Mouse (Mus musculus) kidney, embryonic 14.5 days (tissue): ENCODE results near the gene Gabrb3. TPM values are rescaled to one million over a fixed set of nuclear protein-coding genes. Genes with fewer than 3 reads are reported as not detected.

ENCODE experiments used
- ATAC-seq: fragments of 200-750 bp; cut with Nextera tagmentation; 2 replicates; pipeline ENCODE4 v1.8.0; 2017; ENCODE audit warnings: moderate number of reproducible peaks, mild to moderate bottlenecking, moderate TSS enrichment, moderate library complexity; ENCODE audit not compliant: low FRiP score, low TSS enrichment
- H3K27ac ChIP-seq: fragments of 300-500 bp; sonication (generic); 2 replicates; pipeline ENCODE4 v1.5.1; 2014; ENCODE audit warnings: low read depth, mild to moderate bottlenecking, low read length, moderate library complexity, mixed read lengths
- H3K27me3 ChIP-seq: fragments of 300-500 bp; sonication (generic); 2 replicates; pipeline ENCODE4 v1.6.1; 2014; ENCODE audit warnings: mild to moderate bottlenecking, low read length; ENCODE audit not compliant: control insufficient read depth, insufficient read depth
- H3K36me3 ChIP-seq: fragments of 300-500 bp; sonication (generic); 2 replicates; pipeline ENCODE4 v1.6.1; 2014; ENCODE audit warnings: low read length, mixed read lengths; ENCODE audit not compliant: control insufficient read depth, insufficient read depth
- H3K4me1 ChIP-seq: fragments of 300-500 bp; sonication (generic); 2 replicates; pipeline ENCODE4 v1.6.1; 2014; ENCODE audit warnings: low read length, mixed read lengths; ENCODE audit not compliant: control insufficient read depth, insufficient read depth
- H3K4me2 ChIP-seq: fragments of 300-500 bp; sonication (generic); replicated peaks from 2 replicates; pipeline ENCODE4 v1.6.1; 2014; ENCODE audit warnings: low read depth, mild to moderate bottlenecking, low read length
- H3K4me3 ChIP-seq: fragments of 300-500 bp; sonication (generic); 2 replicates; pipeline ENCODE4 v1.5.1; 2014; ENCODE audit warnings: mild to moderate bottlenecking, low read length
- H3K9ac ChIP-seq: fragments of 300-500 bp; sonication (generic); 2 replicates; pipeline ENCODE4 v1.6.1; 2014; ENCODE audit warnings: low read depth, mild to moderate bottlenecking, low read length, moderate library complexity
- H3K9me3 ChIP-seq: fragments of 300-500 bp; sonication (generic); 2 replicates; pipeline ENCODE4 v1.6.1; 2016; ENCODE audit warnings: low read length; ENCODE audit not compliant: control insufficient read depth
- WGBS: fragments of 180-500 bp; shearing (Covaris S2); extraction: QIAGEN DNeasy Blood & Tissue Kit; methylation state at CpG from one replicate; pipeline ENCODE4 v1.1.7; 2014; 5-methylcytosine and 5-hydroxymethylcytosine counted together
- polyA plus RNA-seq: library from polyadenylated mRNA; unstranded; fragments of >200 nt; fragmentation: Nextera tagmentation; extraction: Ambion mirVana; gene quantifications from 2 replicates; pipeline ENCODE4 v1.2.1, GENCODE M21; 2014

The Gabrb3 gene
- polyA plus RNA-seq, 1 experiment from 2014 or later, result 1.2 TPM

DNA sequence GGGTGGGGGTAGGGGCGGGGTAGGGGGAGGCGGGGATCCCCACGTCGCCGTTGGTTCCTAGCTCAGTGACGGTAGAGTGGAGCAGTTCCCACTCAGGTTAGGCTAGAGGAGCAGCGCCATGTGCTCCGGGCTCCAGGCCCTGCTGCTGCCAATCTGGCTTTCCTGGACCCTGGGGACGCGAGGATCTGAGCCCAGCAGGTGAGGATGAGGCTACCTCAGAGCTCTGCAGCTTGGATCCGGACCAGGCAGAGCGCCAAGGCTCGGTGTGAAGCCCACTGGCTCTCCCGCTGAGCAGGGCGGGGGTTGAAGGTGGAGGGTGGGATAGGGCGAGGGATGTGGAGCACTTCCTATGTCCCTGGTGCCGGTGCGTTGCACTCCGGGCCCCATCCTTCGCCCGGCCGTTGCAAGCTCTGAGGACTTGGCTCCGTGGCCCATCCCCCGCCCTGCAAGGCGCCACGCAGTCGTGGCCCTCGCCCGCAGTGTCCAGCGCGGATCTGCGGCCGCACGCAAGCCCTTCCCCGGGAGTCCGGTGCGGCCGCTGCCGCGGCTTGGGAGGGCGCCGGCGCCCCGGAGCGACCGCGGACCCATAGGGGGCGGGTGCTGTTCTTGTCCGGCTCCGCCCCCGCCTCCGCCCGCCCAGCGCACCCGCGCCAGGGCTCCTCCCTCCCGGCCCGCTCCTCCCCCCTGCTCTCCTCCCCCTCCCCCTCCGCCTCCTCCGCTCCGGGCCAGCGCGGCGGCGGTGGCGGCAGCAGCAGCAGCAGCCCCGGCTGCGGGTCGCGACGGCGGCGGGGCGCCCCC, 171.2 kb downstream of the Gabrb3 start:
- peak overlapping the region; percentile 96 for H3K4me2 ChIP-seq
- H3K36me3 ChIP-seq, result no peaks in the 10 kb centered on the region
- no peaks in the 10 kb centered on the region for H3K9me3 ChIP-seq
- H3K27me3 ChIP-seq, result peaks cover 28% of the 10 kb centered on the region
- under 1% methylated on average over 58 of the region's 74 CpGs for WGBS
- no peak overlapping the region for H3K27ac ChIP-seq
- H3K4me3 ChIP-seq, result peak overlapping the region; percentile 66
- H3K4me1 ChIP-seq, result no peaks in the 10 kb centered on the region; the same call in 1 of the 2 replicates
- ATAC-seq, result peak; percentile 96
- peak overlapping the region; percentile 55 for H3K9ac ChIP-seq

DNA sequence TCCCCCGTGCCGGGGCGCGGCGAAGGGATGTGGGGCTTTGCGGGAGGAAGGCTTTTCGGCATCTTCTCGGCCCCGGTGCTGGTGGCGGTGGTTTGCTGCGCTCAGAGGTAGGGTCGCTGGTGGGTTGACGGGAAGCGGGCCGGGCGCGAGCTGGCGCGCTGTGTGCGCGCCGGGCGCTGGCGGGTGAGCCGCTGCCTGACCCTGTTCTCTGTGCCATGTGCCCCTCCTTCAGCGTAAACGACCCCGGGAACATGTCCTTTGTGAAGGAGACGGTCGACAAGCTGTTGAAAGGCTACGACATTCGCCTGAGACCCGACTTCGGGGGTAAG, 171.7 kb downstream of the Gabrb3 start:
- H3K27ac ChIP-seq, result no peak overlapping the region
- H3K9ac ChIP-seq, result peak overlapping the region; percentile 40; the same call in 1 of the 2 replicates

DNA sequence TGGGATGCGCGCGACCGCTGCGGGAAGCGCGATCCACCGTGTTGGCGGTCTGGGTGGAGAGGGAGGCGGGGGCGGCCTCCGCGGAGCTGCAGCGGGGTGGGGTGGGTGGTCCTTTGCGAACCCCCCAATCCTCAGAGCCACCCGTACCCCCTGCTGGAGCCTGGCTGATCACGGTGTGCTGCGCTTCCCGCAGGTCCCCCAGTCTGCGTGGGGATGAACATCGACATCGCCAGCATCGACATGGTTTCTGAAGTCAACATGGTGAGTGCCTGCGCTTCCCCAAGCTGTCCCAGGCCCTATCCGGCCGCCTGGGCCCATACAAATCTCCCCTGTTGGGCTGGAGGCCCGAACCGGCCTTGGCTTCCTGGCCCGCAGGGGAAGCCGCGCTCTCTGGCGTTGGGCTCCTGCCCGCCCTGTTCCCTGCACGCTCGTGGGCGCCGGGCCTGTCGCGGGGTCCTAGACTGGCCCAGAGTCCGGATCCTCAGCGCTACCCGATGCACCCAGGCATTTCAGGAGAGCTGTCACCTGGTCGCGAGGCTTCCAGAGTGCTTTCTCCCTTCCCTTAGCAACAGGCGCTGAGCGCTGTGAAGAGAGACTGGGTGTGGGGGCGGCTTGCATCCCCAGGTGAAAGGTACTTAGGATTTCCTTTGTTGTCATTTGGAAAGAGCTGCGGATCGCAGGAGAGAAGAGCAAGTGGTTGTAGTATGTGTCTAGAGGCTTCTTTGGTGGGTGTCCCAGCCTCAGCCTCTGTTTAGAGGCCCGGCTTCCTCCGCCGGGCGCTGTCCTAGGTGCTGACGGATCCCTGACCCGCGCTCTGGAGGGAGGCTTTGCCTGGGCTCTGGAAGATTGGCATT, 172.3 kb downstream of the Gabrb3 start:
- H3K36me3 ChIP-seq, result no peaks in the 10 kb centered on the region
- WGBS, result under 1% methylated on average over 55 of the region's 56 CpGs
- no peaks in the 10 kb centered on the region for H3K9me3 ChIP-seq
- no peaks in the 10 kb centered on the region; the same call in 1 of the 2 replicates for H3K4me1 ChIP-seq
- ATAC-seq, result peak; percentile 67
- peak overlapping the region; percentile 96 for H3K4me2 ChIP-seq
- peak overlapping the region; percentile 66 for H3K4me3 ChIP-seq
- H3K27me3 ChIP-seq, result peaks cover 28% of the 10 kb centered on the region
- H3K27ac ChIP-seq, result no peak overlapping the region
- H3K9ac ChIP-seq, result peak overlapping the region; percentile 40; the same call in 1 of the 2 replicates

More for the DNA sequence above, 171.7 kb downstream of the Gabrb3 start:
- peak; percentile 64 for ATAC-seq
- Histone ChIP-seq H3K4me2 (peak overlapping the region; percentile 96), H3K36me3 (no peaks in the 10 kb centered on the region), H3K4me1 (no peaks in the 10 kb centered on the region; the same call in 1 of the 2 replicates), H3K9me3 (no peaks in the 10 kb centered on the region), H3K27me3 (peaks cover 28% of the 10 kb centered on the region), H3K4me3 (peak overlapping the region; percentile 66)
- under 1% methylated on average over 26 of the region's 34 CpGs for WGBS

DNA sequence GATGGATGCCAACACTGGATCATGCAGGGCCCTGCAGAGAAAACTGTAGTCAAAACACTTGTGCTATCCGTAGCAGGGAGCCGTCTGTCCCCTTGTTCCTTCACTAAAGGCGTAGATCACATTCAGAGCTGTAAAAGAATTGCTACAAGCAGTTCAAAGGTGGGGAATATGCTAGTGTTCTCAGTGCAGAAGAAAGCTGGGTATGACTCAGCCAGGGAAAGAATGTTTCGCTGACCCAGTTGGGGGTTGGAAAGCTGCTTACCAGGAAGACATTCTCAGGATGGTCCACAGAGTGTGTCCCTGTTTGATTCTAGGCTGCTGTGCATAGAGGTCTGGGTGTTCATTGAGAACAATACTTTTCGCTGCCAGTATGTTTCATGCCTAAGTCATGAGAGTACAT, 177.8 kb downstream of the Gabrb3 start:
- 69% methylated on average over 5 of the region's 5 CpGs for WGBS
- no peak overlapping the region for H3K9ac ChIP-seq
- H3K36me3 ChIP-seq, result no peaks in the 10 kb centered on the region
- H3K4me2 ChIP-seq, result no peak overlapping the region
- H3K4me1 ChIP-seq, result no peaks in the 10 kb centered on the region
- H3K4me3 ChIP-seq, result no peak overlapping the region
- no peak overlapping the region for H3K27ac ChIP-seq
- no peaks in the 10 kb centered on the region for H3K27me3 ChIP-seq
- no peaks in the 10 kb centered on the region for H3K9me3 ChIP-seq
- ATAC-seq, result no peak

DNA sequence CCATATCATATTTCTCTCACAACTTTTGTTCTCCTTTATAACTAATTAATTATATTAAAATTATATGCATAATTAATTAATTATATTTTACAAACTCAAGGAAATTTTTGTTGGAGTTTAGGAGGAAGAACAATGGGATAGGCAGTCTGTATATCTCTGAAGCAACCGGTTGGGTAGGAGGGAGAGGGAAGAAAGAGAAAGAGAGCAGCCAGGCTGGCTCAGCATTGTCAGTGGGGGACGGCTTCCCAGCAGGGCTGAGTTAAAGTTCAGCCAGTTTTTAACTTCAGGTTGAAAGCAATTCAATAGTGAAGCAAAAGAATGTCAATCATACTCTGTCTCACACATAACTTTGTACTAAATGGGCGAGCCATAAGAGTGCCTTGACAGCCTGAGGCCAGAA, 199.2 kb downstream of the Gabrb3 start:
- whole genome bisulfite sequencing, result 59% methylated on average over 3 of the region's 3 CpGs
- Histone ChIP-seq H3K4me2 (no peak overlapping the region), H3K9me3 (no peaks in the 10 kb centered on the region), H3K4me3 (no peak overlapping the region), H3K36me3 (no peaks in the 10 kb centered on the region), H3K27me3 (no peaks in the 10 kb centered on the region), H3K27ac (no peak overlapping the region), H3K4me1 (no peaks in the 10 kb centered on the region), H3K9ac (no peak overlapping the region)
- no peak for ATAC-seq

DNA sequence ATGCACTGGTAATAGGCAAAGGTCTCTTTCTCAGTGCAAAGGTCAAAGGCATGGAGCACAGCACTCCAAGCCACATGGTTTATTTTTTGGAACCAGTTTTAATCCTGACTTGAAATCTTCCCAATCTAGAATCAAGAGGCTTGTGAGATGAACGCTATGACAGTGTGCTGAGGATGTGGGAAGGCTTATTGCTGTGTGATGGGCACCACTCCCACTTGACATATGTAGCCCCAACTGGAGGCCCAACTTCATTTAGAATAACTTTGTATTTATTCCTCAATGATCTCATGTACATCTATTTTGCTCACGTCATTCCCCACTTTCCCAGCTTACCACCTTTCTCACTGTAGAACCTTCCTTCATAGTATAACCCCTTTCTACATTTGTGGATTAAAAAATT, 200.5 kb downstream of the Gabrb3 start:
- 95% methylated on average over 2 of the region's 2 CpGs for WGBS
- H3K36me3 ChIP-seq, result no peaks in the 10 kb centered on the region
- H3K9me3 ChIP-seq, result no peaks in the 10 kb centered on the region
- H3K9ac ChIP-seq, result no peak overlapping the region
- no peak overlapping the region for H3K4me3 ChIP-seq
- H3K4me2 ChIP-seq, result no peak overlapping the region
- no peak for ATAC-seq
- no peak overlapping the region for H3K27ac ChIP-seq
- no peaks in the 10 kb centered on the region for H3K27me3 ChIP-seq
- no peaks in the 10 kb centered on the region for H3K4me1 ChIP-seq

DNA sequence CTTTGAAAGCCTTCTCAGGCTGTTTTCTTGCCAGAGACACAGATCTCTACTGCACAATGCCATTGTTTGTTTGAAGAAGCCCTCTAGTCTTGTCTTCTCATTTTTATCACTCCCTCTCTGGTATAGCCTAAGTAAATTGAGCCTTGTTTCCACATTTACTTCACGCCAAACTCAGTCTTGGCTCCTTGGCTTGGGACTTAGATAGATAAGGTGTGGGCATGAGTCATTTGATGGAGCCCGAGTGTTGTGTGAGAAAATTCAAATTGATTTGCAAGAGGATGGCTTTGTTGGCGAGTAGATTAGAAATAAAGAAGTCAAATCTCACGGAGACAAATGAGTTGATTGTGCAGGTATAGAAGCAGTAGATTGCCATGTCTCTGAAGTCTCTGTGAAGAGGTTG, 204.2 kb downstream of the Gabrb3 start:
- H3K36me3 ChIP-seq, result no peaks in the 10 kb centered on the region
- no peak overlapping the region for H3K9ac ChIP-seq
- no peak for ATAC-seq
- no peak overlapping the region for H3K4me3 ChIP-seq
- H3K27ac ChIP-seq, result no peak overlapping the region
- H3K4me2 ChIP-seq, result no peak overlapping the region
- WGBS, result 83% methylated on average over 4 of the region's 4 CpGs
- H3K27me3 ChIP-seq, result no peaks in the 10 kb centered on the region
- no peaks in the 10 kb centered on the region for H3K4me1 ChIP-seq
- H3K9me3 ChIP-seq, result no peaks in the 10 kb centered on the region

DNA sequence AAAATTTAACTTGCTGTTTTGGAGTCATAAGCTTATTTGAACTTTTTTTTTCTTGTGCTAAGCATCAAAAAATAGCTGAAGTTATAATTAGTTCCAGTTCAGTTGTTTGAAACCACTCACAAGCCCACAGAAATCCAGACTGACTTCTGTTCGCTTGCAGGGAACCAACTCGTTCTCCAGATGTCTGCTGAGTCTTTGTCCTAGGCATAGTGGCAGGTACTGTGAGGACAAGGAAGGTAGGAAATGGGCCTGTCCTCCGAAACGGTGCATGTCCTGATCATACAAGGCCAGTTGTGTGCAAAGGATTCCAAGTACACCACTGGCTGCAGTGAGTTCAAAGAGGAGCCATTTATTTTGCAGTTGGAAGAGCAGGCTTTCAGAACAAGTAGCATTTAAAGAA, 215.5 kb downstream of the Gabrb3 start:
- Histone ChIP-seq H3K9ac (no peak overlapping the region), H3K9me3 (no peaks in the 10 kb centered on the region), H3K27ac (no peak overlapping the region), H3K4me2 (no peak overlapping the region), H3K4me1 (no peaks in the 10 kb centered on the region), H3K4me3 (no peak overlapping the region), H3K36me3 (no peaks in the 10 kb centered on the region), H3K27me3 (no peaks in the 10 kb centered on the region)
- 50% methylated on average over 4 of the region's 4 CpGs for WGBS
- ATAC-seq, result no peak

DNA sequence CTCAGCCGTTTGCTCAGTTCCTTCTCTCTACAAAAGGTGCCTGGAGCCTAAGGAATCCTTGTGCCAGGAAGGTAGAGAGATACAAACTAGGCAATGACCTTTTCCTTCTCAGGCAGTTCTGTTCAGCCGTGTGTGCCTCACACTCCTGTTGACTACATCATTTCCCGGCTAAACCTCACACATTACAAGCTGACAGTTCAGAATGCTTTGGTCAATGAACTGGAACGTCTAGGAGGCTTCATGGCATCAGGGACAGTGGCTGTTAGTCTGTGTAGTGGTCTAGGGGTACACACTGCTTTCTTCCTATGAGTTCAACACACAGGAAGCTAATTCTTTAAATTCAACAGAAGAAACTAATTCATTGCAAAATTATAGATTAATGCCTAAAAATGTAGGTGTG, 216.2 kb downstream of the Gabrb3 start:
- Histone ChIP-seq H3K4me3 (no peak overlapping the region), H3K9ac (no peak overlapping the region), H3K9me3 (no peaks in the 10 kb centered on the region), H3K4me1 (no peaks in the 10 kb centered on the region), H3K27ac (no peak overlapping the region), H3K27me3 (no peaks in the 10 kb centered on the region), H3K36me3 (no peaks in the 10 kb centered on the region), H3K4me2 (no peak overlapping the region)
- ATAC-seq, result peak; percentile 72; the same call in 1 of the 2 replicates
- WGBS, result 24% methylated on average over 4 of the region's 4 CpGs
